Mouse (Mus musculus) frontal cortex, postnatal 25 days (tissue): ENCODE results near the gene Ift88.
A peak's percentile ranks its signal among the peaks of the same experiment; 100 is the strongest.

Experiments
- DNase-seq, 2 experiments: peaks; one replicate each; pipeline ENCODE4 v3.0.0; 2022; ENCODE audit warnings: low spot score in 2 of 2

The Ift88 gene

GRCm38 (mm10) chr14:57423432-57424211, at the start of gene Ift88:
TSS of gene Ift88 (plus strand) at chr14:57424062.
- DNase-seq, result peak; percentile 90 to 92

GRCm38 (mm10) chr14:57375205-57375604, 48.7 kb upstream of the Ift88 start:
- DNase-seq, result no peak

- DNase-seq, result no peak
Observed at GRCm38 (mm10) chr14:57376016-57376415, 47.8 kb upstream of the Ift88 start.

GRCm38 (mm10) chr14:57376956-57377355, 46.9 kb upstream of the Ift88 start:
- no peak for DNase-seq

- no peak for DNase-seq
Observed at GRCm38 (mm10) chr14:57377531-57377930, 46.3 kb upstream of the Ift88 start.

- no peak for DNase-seq
Observed at GRCm38 (mm10) chr14:57385667-57386066, 38.2 kb upstream of the Ift88 start.

- no peak for DNase-seq
Observed at GRCm38 (mm10) chr14:57386758-57387561, 36.9 kb upstream of the Ift88 start.

GRCm38 (mm10) chr14:57391621-57392020, 32.2 kb upstream of the Ift88 start:
- no peak for DNase-seq

- no peak for DNase-seq
Observed at GRCm38 (mm10) chr14:57392278-57392677, 31.6 kb upstream of the Ift88 start.

- no peak for DNase-seq
Observed at GRCm38 (mm10) chr14:57395470-57395869, 28.4 kb upstream of the Ift88 start.

GRCm38 (mm10) chr14:57397221-57397620, 26.6 kb upstream of the Ift88 start:
- no peak for DNase-seq

- peak; percentile 85 to 87 for DNase-seq
Observed at GRCm38 (mm10) chr14:57398065-57398757, 25.7 kb upstream of the Ift88 start, which contains the start of gene Cryl1. TSS of gene Cryl1 (minus strand) at chr14:57398529.

GRCm38 (mm10) chr14:57398813-57399427, 24.9 kb upstream of the Ift88 start:
- DNase-seq, result no peak

GRCm38 (mm10) chr14:57402815-57403214, 21.0 kb upstream of the Ift88 start:
- DNase-seq, result no peak

GRCm38 (mm10) chr14:57407039-57407987, 16.5 kb upstream of the Ift88 start:
- peak in 1 of 2 experiments; percentile 13 for DNase-seq

GRCm38 (mm10) chr14:57408100-57408499, 15.8 kb upstream of the Ift88 start:
- DNase-seq, result no peak

- DNase-seq, result no peak
Observed at GRCm38 (mm10) chr14:57409106-57409505, 14.8 kb upstream of the Ift88 start.

- peak in 1 of 2 experiments; percentile 6 for DNase-seq
Observed at GRCm38 (mm10) chr14:57412166-57412565, 11.7 kb upstream of the Ift88 start.

GRCm38 (mm10) chr14:57417187-57417586, 6.7 kb upstream of the Ift88 start:
- no peak for DNase-seq

- no peak for DNase-seq
Observed at GRCm38 (mm10) chr14:57424212-57424561, 325 bp downstream of the Ift88 start.

- no peak for DNase-seq
Observed at GRCm38 (mm10) chr14:57430451-57430850, 6.6 kb downstream of the Ift88 start.
